Mouse (Mus musculus) kidney, postnatal 25 days (tissue): ENCODE measurements around the gene Shld1.

Experiments
- DNase-seq, 2 experiments: peaks; one replicate each; pipeline ENCODE4 v3.0.0; 2021; ENCODE audit warnings: mixed read lengths in 2 of 2

Shld1 gene

GRCm38 (mm10) chr2:132686756-132687737, at the start of gene Shld1:
Shld1 (plus strand) TSS chr2:132686931.
- peak; percentile 93 to 96 for DNase-seq

GRCm38 (mm10) chr2:132638306-132638705, 48.4 kb upstream of the Shld1 start:
- no peak for DNase-seq

- DNase-seq, result no peak
These were observed 47.4 kb upstream of the Shld1 start for GRCm38 (mm10) chr2:132639337-132639736.

- no peak for DNase-seq
These were observed 45.5 kb upstream of the Shld1 start for GRCm38 (mm10) chr2:132641196-132641595.

GRCm38 (mm10) chr2:132643161-132643560, 43.6 kb upstream of the Shld1 start:
- no peak for DNase-seq

- DNase-seq, result peak in 1 of 2 experiments; percentile 2
These were observed 39.6 kb upstream of the Shld1 start for GRCm38 (mm10) chr2:132646856-132647745.

GRCm38 (mm10) chr2:132649352-132649870, 37.3 kb upstream of the Shld1 start:
- no peak for DNase-seq

- peak in 1 of 2 experiments; percentile 41 for DNase-seq
These were observed 36.2 kb upstream of the Shld1 start for GRCm38 (mm10) chr2:132650546-132650945.

GRCm38 (mm10) chr2:132652476-132652875, 34.3 kb upstream of the Shld1 start:
- peak; percentile 40 to 67 for DNase-seq

- no peak for DNase-seq
These were observed 31.8 kb upstream of the Shld1 start for GRCm38 (mm10) chr2:132654834-132655495.

GRCm38 (mm10) chr2:132657186-132657585, 29.5 kb upstream of the Shld1 start:
- DNase-seq, result no peak

- no peak for DNase-seq
These were observed 28.2 kb upstream of the Shld1 start for GRCm38 (mm10) chr2:132658412-132659120.

GRCm38 (mm10) chr2:132669091-132669490, 17.6 kb upstream of the Shld1 start:
- no peak for DNase-seq

GRCm38 (mm10) chr2:132670290-132670689, 16.4 kb upstream of the Shld1 start:
- DNase-seq, result no peak

- DNase-seq, result no peak
These were observed 14.6 kb upstream of the Shld1 start for GRCm38 (mm10) chr2:132672121-132672520.

GRCm38 (mm10) chr2:132676111-132676510, 10.6 kb upstream of the Shld1 start:
- DNase-seq, result no peak

- DNase-seq, result no peak
These were observed 1.7 kb upstream of the Shld1 start for GRCm38 (mm10) chr2:132685001-132685400.

- DNase-seq, result no peak
These were observed 1.9 kb downstream of the Shld1 start for GRCm38 (mm10) chr2:132688611-132689021.

GRCm38 (mm10) chr2:132689188-132689568, 2.4 kb downstream of the Shld1 start:
- no peak for DNase-seq

GRCm38 (mm10) chr2:132689569-132690231, 3.0 kb downstream of the Shld1 start:
- DNase-seq, result peak; percentile 14 to 78

- no peak for DNase-seq
These were observed 5.0 kb downstream of the Shld1 start for GRCm38 (mm10) chr2:132691731-132692130.
